Mouse (Mus musculus) lung, postnatal 0 days (tissue): ENCODE results near the gene Dusp10.

Source experiments
- CTCF ChIP-seq: IDR thresholded peaks from 2 replicates; pipeline ENCODE4 v1.5.1; 2016; ENCODE audit warnings: antibody characterized with exemption, mild to moderate bottlenecking
- EP300 ChIP-seq: IDR thresholded peaks from 2 replicates; pipeline ENCODE4 v1.6.1; 2016; ENCODE audit warnings: antibody characterized with exemption, mild to moderate bottlenecking, control low read depth

DNA sequence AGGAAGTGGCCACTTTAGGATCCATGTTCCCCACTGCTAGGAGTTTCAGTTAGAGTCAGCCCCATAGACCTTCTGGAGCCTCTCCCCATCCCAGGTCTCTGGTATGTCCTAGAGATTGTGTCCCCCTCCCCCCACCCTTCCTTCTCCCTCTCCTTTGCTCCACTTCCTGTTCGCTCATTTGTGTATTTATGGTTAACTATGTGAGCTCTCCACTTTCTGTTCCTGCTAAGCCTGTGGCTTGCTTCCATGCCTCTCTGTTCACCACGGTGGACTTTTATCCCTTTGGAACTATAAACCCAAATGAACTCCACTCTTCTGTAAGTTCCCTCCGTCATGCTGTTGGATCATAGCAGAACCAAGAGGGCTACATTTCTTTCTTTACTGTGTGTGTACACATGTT is 13.9 kb downstream of the Dusp10 start:
- TF ChIP-seq CTCF, result no peak
- no peak for TF ChIP-seq EP300
